Mouse (Mus musculus): ENCODE results near the gene C030005K15Rik.
A peak's percentile ranks its signal among the peaks of the same experiment; 100 is the strongest.
"Not testable (repeated sequence)": the region's sequence is repeated elsewhere in the genome, so short reads cannot be mapped to it uniquely, and the experiment has no call there.

Gene C030005K15Rik

GRCm38 (mm10) chr10:97726655-97727054 lies at the start of gene C030005K15Rik:
Gene C030005K15Rik (minus strand): TSS chr10:97726755.
- not testable (repeated sequence) for DNase-seq (ENCODE audit: inconsistent ontology term)

- no peak for DNase-seq (ENCODE audit: inconsistent ontology term)
These were observed 41.7 kb upstream of the C030005K15Rik start for GRCm38 (mm10) chr10:97768171-97768749.

GRCm38 (mm10) chr10:97753821-97754220 lies 27.3 kb upstream of the C030005K15Rik start:
- no peak for DNase-seq (ENCODE audit: inconsistent ontology term)

- DNase-seq (ENCODE audit: inconsistent ontology term), result no peak
These were observed 20.7 kb upstream of the C030005K15Rik start for GRCm38 (mm10) chr10:97747231-97747630.

GRCm38 (mm10) chr10:97725929-97726328 lies 626 bp downstream of the C030005K15Rik start:
- no peak for DNase-seq (ENCODE audit: inconsistent ontology term)

GRCm38 (mm10) chr10:97722709-97723108 lies 3.8 kb downstream of the C030005K15Rik start:
- no peak for DNase-seq (ENCODE audit: inconsistent ontology term)

- DNase-seq (ENCODE audit: inconsistent ontology term), result no peak
These were observed 5.9 kb downstream of the C030005K15Rik start for GRCm38 (mm10) chr10:97720625-97721024.

GRCm38 (mm10) chr10:97718021-97718420 lies 8.5 kb downstream of the C030005K15Rik start:
- no peak for DNase-seq (ENCODE audit: inconsistent ontology term)

GRCm38 (mm10) chr10:97717233-97717632 lies 9.3 kb downstream of the C030005K15Rik start:
- no peak for DNase-seq (ENCODE audit: inconsistent ontology term)

GRCm38 (mm10) chr10:97715289-97715906 lies 11.2 kb downstream of the C030005K15Rik start:
- DNase-seq (ENCODE audit: inconsistent ontology term), result peak; percentile 57

- no peak for DNase-seq (ENCODE audit: inconsistent ontology term)
These were observed 12.0 kb downstream of the C030005K15Rik start for GRCm38 (mm10) chr10:97714584-97714983.

GRCm38 (mm10) chr10:97712687-97713086 lies 13.9 kb downstream of the C030005K15Rik start:
- peak; percentile 59 for DNase-seq (ENCODE audit: inconsistent ontology term)

GRCm38 (mm10) chr10:97704562-97704961 lies 22.0 kb downstream of the C030005K15Rik start:
- peak; percentile 21 for DNase-seq (ENCODE audit: inconsistent ontology term)

GRCm38 (mm10) chr10:97702321-97702720 lies 24.2 kb downstream of the C030005K15Rik start:
- no peak for DNase-seq (ENCODE audit: inconsistent ontology term)

- no peak for DNase-seq (ENCODE audit: inconsistent ontology term)
These were observed 33.0 kb downstream of the C030005K15Rik start for GRCm38 (mm10) chr10:97693398-97694135.

GRCm38 (mm10) chr10:97692913-97693312 lies 33.6 kb downstream of the C030005K15Rik start, which contains the start of gene Ccer1:
Gene Ccer1 (plus strand): TSS chr10:97693059.
- DNase-seq (ENCODE audit: inconsistent ontology term), result no peak

- no peak for DNase-seq (ENCODE audit: inconsistent ontology term)
These were observed 37.1 kb downstream of the C030005K15Rik start for GRCm38 (mm10) chr10:97689425-97689824.

- no peak for DNase-seq (ENCODE audit: inconsistent ontology term)
These were observed 39.4 kb downstream of the C030005K15Rik start for GRCm38 (mm10) chr10:97687198-97687597.

- DNase-seq (ENCODE audit: inconsistent ontology term), result no peak
These were observed 43.6 kb downstream of the C030005K15Rik start for GRCm38 (mm10) chr10:97682981-97683380.
